Mouse (Mus musculus) megakaryocyte, embryonic 14.5 days (primary cell): Measurements from ENCODE around the gene Eno1.

ENCODE experiments used
- FLI1 ChIP-seq: IDR thresholded peaks from 2 replicates; pipeline ENCODE4 v1.6.1; 2012; ENCODE audit warnings: low read length, inconsistent platforms, mixed read lengths
- GATA1 ChIP-seq: IDR thresholded peaks from 3 replicates; pipeline ENCODE4 v1.6.1; 2012; ENCODE audit warnings: mixed read lengths, low read length, inconsistent platforms, borderline replicate concordance

DNA sequence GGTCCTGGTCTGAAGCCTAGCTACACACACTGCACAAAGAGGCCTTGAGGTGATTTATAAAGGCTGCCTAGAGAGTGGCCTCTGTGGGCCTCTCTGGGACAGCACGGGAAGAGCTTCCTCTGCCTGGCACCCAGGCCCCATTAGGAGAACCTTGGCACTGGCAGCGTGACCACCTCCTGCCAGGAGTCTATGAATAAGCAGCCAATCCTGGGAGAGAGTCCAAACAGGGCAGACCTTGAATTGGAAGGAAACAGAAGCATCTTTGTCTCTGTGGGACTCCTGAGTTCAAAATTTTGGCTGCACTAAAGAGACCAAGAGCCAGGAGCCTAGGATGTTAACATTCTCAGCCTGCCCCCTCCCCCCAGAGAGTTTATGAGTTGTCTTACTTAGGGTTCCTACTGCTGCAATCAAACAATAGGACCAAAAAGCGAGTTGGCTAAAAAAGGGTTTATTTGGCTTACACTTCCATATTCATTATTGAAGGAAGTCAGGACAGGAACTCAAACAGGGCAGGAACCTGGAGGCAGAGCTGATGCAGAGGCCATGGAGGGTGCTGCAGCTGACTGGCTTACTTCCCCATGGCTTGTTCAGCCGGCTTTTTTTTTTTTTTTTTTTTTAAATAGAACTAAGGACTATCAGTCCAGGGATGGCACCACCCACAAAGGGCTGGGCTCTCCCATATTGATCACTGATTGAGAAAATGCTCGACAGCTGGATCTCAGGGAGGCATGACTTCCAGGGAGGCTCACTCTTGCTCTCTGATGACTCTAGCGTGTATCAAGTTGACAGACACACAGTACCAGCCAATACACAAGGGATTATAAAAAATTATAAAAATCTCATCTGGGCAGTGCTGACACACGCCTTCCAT is 9.5 kb upstream of the Eno1 start:
- no peak for TF ChIP-seq GATA1
- no peak for TF ChIP-seq FLI1
